Mouse (Mus musculus) right cerebral cortex, postnatal 14 days (tissue): ENCODE measurements around the gene Zfp580.
A peak's percentile ranks its signal among the peaks of the same experiment; 100 is the strongest.

Experiments used
- DNase-seq: peaks from one replicate; pipeline ENCODE4 v3.0.0; 2022

Zfp580 gene

GRCm38 (mm10) chr7:5036136-5036535 lies 15.2 kb upstream of the Zfp580 start:
- DNase-seq = no peak

GRCm38 (mm10) chr7:5037026-5037425 lies 14.3 kb upstream of the Zfp580 start:
- no peak for DNase-seq

DNA sequence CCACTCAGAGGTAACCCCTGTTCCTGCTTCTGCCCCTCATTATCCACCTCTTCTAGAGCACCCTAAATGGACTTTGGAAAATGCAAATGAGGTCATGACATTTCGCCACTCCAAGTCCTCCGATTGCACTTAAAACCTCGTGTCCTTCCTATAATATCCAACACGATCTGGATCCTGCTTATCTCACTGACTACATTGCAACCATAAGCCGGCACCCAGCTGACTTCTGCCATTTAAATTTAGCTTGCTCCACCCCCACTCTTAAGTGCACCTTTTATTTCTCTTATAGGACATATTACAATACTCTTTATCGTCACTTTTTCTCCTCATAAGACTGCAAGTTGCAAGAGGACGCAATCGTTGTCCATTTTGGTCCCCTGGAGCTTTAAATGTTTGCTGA lies 13.9 kb upstream of the Zfp580 start:
- no peak for DNase-seq

- peak; percentile 93 for DNase-seq
Observed at GRCm38 (mm10) chr7:5038109-5038732, 13.1 kb upstream of the Zfp580 start, which contains the start of gene Zfp784. Zfp784 (minus strand) TSS chr7:5038446.

DNA sequence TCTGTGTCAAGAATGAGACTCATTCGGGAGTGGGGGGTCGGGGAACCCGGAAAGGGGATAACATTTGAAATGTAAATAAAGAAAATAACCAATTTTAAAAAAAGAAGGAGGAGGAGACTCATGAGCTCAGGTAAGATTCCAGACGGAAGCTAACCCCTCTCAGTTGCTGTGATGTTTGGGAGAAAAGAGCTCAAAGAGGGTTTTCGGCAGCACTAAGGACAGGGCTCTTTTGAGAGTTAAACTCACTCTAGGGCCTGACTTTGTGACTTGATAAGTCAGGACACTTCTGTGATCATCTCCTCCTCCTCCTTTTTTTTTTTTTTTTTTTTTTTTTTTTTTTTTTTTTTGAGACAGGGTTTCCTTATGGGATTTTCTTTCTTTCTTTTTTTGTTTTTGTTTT lies 12.4 kb upstream of the Zfp580 start:
- no peak for DNase-seq

- no peak for DNase-seq
Observed at GRCm38 (mm10) chr7:5044981-5045380, 6.4 kb upstream of the Zfp580 start.

GRCm38 (mm10) chr7:5046112-5046511 lies 5.2 kb upstream of the Zfp580 start:
- no peak for DNase-seq

GRCm38 (mm10) chr7:5047313-5047712 lies 4.0 kb upstream of the Zfp580 start:
- no peak for DNase-seq

GRCm38 (mm10) chr7:5052438-5052837 lies 1.1 kb downstream of the Zfp580 start:
- no peak for DNase-seq

- peak; percentile 35 for DNase-seq
Observed at GRCm38 (mm10) chr7:5052931-5053343, 1.6 kb downstream of the Zfp580 start.

DNA sequence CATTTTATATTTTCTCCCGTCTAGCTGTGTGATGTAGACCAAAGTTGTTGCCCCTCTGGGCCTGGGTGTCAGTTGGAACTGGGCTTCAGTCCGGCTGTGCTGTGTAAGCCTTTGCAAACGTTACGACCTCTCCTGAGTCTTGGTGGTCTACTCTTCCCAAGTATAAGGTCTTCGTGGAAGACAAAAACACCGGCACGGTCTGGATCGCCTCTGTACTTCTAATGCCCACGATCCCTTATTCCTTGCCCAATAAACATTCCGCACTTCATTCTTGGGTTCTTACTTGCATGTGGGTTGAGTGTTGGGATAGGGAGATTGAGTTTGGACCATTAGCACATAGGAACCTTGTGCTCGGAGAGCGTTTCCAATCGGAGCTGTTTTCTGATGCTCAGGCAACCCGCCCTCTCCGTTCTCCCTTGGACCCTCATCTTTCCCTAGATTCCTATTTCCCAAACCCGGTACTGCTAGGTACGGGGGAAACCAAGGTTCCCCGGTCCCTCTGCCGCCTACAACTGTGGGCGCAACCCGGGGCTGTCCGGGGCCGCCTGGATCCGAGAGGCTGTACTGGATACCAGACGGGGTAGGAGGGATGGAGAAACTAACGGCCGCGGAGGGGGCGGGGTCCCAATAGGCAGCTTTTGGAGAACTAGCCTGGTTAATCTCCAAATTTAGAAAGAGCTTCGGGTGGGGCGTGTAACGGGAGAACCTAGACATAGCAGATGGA lies 2.3 kb downstream of the Zfp580 start:
- DNase-seq = peak; percentile 38

- DNase-seq = peak; percentile 70
Observed at GRCm38 (mm10) chr7:5056651-5057263, 5.4 kb downstream of the Zfp580 start.

DNA sequence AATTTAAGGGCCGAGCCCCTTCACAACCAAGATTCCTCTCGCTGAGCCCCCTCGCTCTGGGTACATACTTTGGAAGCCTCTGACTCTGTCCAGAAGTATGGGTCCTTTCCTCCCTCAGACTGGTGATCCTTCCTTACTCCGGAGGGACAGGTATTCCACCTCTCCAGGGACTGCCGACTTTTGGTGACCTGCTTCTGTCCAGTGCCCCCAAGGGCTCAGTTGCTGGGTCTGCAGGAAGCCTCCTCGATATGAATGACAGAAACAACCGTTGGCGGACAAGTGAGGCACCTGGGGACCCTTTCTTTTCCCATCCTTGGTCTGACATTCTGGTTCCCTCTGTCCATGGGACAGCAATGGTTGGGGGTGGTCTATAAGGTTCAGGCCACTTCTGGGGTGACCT lies 6.0 kb downstream of the Zfp580 start:
- no peak for DNase-seq

GRCm38 (mm10) chr7:5057804-5058203 lies 6.5 kb downstream of the Zfp580 start:
- DNase-seq = peak; percentile 31

- no peak for DNase-seq
Observed at GRCm38 (mm10) chr7:5058631-5059030, 7.3 kb downstream of the Zfp580 start.

DNA sequence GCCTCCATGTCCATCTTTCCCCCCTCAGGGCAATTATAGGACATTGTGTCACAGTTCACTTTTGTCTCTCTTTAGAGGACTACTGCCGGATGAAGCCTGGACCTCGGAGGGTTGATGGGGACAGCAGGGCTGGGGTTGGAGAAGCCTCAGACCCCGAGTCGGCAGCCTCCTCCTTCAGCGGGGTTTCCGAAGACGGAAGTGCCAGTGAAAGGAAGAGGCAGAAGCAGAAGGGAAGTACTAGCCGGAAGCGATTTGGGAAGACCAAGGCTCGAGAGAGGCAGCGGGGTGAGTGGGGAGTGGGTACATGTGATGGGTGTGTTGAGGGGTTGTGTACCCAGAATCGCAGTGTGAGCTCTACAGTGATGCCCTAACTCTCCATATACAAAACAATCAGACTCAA lies 8.1 kb downstream of the Zfp580 start:
- DNase-seq = no peak

GRCm38 (mm10) chr7:5060239-5060731 lies 8.9 kb downstream of the Zfp580 start:
- peak; percentile 77 for DNase-seq

DNA sequence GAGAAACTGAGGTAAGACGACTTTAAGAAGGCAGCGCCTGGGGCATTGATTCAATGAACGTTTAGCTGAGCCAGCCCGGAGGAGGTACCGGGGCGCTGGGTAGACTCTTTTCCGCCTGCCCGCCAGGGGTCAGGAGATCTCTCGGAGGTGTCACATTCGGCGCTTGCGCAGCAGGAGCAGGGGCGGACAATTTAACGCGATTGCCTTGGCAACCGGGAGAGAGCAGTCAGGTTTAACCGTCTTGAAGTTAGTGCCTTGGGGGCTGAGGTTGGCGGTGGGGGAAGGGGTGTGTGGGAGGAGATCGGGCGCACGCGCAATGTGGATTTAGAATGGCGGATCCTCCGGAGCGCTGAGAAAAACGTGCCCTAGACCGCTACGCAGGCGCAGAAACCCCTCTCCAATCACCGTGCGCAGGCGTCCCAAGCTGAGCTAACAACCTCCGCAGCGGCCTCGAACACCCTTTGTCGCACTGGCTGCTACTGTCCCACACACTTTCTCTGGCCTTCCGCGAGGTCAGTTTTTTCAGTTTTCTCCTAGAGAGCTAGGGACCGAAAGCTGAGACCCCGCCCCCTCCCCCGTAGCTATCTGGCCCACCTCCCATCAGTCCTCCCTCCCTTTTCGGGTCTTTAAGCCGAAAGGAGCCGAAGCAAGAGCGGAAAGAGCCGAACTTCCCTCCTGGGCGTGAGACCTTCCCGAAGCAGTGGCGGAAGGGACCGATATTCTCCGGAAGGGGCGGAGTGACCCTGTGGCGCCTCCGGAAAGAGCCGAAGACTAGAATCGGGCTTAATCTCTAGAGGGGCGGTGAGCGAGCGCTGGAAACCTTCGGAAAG lies 9.8 kb downstream of the Zfp580 start:
- DNase-seq = peak; percentile 100

- DNase-seq = peak; percentile 97
Observed at GRCm38 (mm10) chr7:5061774-5062359, 10.5 kb downstream of the Zfp580 start, which contains the start of gene U2af2. U2af2 (plus strand) TSS chr7:5062143.

GRCm38 (mm10) chr7:5062360-5063001 lies 11.1 kb downstream of the Zfp580 start:
- peak; percentile 72 for DNase-seq

DNA sequence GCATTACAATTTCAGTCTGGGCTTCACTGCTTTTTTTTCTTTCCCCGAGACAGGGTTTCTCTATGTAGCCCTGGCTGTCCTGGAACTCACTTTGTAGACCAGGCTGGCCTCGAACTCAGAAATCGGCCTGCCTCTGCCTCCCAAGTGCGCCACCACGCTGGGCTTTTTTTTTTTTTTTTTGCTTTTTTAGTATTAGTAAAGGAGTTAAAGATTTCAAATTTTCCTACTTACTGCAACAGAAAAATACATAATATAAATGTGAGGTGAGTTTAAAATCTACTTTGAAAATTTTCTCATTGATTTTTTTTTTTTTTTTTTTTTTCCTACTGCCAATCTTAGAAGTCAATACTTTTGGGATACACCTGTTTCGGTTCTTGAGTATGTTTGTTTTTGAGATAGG lies 13.5 kb downstream of the Zfp580 start:
- DNase-seq = no peak

- DNase-seq = no peak
Observed at GRCm38 (mm10) chr7:5073586-5073985, 22.2 kb downstream of the Zfp580 start.
